Mouse (Mus musculus) C2C12 (cell line): ENCODE measurements at regions not wholly inside any gene's neighbourhood (a gene's known extent, or its start where the extent isn't known, plus 50 kb on each side); places are given as distances from the start of the nearest gene placed in this dataset.
A peak's percentile ranks its signal among the peaks of the same experiment; 100 is the strongest.

ENCODE experiments used
- H3K27me3 ChIP-seq: one replicate; pipeline ENCODE4 v1.6.1; 2011; ENCODE audit not compliant: control insufficient read depth, insufficient read depth, insufficient read length
- H3K36me3 ChIP-seq: one replicate; pipeline ENCODE4 v1.6.1; 2011; ENCODE audit not compliant: control insufficient read depth, insufficient read depth
- H3K4me3 ChIP-seq: one replicate; pipeline ENCODE4 v1.5.1; 2011; ENCODE audit warnings: mild to moderate bottlenecking, control low read depth; ENCODE audit not compliant: poor library complexity, insufficient read depth, severe bottlenecking
- H3K79me2 ChIP-seq: one replicate; pipeline ENCODE4 v1.6.1; 2011; ENCODE audit not compliant: control insufficient read depth, insufficient read depth
- H3K79me3 ChIP-seq: one replicate; pipeline ENCODE4 v1.6.1; 2011; ENCODE audit warnings: low read depth, control low read depth
- H3ac ChIP-seq: one replicate; pipeline ENCODE3; 2011; ENCODE audit warnings: low read depth; ENCODE audit not compliant: control insufficient read depth, insufficient read length
- CEBPB ChIP-seq: IDR thresholded peaks from one replicate; pipeline ENCODE4 v1.6.1; 2011; ENCODE audit warnings: low read depth, mild to moderate bottlenecking, control low read depth, moderate library complexity
- CTCF ChIP-seq: IDR thresholded peaks from one replicate; pipeline ENCODE4 v1.5.1; 2011; ENCODE audit not compliant: control insufficient read depth, insufficient read depth, insufficient read length
- FOSL1 ChIP-seq: IDR thresholded peaks from one replicate; pipeline ENCODE4 v1.8.0; 2011; ENCODE audit warnings: mild to moderate bottlenecking, low read length; ENCODE audit not compliant: poor library complexity, insufficient read depth, severe bottlenecking
- MAX ChIP-seq: IDR thresholded peaks from one replicate; pipeline ENCODE4 v1.6.1; 2011; ENCODE audit warnings: mild to moderate bottlenecking, control low read depth
- MYOD1 ChIP-seq: IDR thresholded peaks from one replicate; pipeline ENCODE4 v1.6.1; 2011; ENCODE audit warnings: low read depth; ENCODE audit not compliant: control insufficient read depth, insufficient read length
- MYOG ChIP-seq: IDR thresholded peaks from one replicate; pipeline ENCODE4 v1.6.1; 2011; ENCODE audit not compliant: control insufficient read depth, insufficient read length; ENCODE audit errors: extremely low read depth
- USF1 ChIP-seq: IDR thresholded peaks from one replicate; pipeline ENCODE4 v1.6.1; 2011; ENCODE audit warnings: low read depth, mild to moderate bottlenecking, control low read depth, moderate library complexity

- no peak overlapping the region for H3ac ChIP-seq
- H3K79me3 ChIP-seq: no peaks in the 10 kb centered on the region
- no peaks in the 10 kb centered on the region for H3K79me2 ChIP-seq
- no peak overlapping the region for H3K4me3 ChIP-seq
- no peaks in the 10 kb centered on the region for H3K36me3 ChIP-seq
- peaks cover 6% of the 10 kb centered on the region for H3K27me3 ChIP-seq
- TF ChIP-seq MYOD1 (no peak), CEBPB (no peak), MYOG (no peak), MAX (no peak), CTCF (no peak), FOSL1 (no peak), USF1 (no peak)
Measured at GRCm38 (mm10) chr5:35168853-35169252, 63.3 kb upstream of the Lrpap1 start.

- Histone ChIP-seq H3K79me2 (no peaks in the 10 kb centered on the region), H3ac (no peak overlapping the region), H3K79me3 (no peaks in the 10 kb centered on the region), H3K36me3 (no peaks in the 10 kb centered on the region), H3K4me3 (no peak overlapping the region), H3K27me3 (peaks cover 10% of the 10 kb centered on the region)
- TF ChIP-seq MAX: no peak
- TF ChIP-seq USF1: no peak
- TF ChIP-seq FOSL1: no peak
- TF ChIP-seq CTCF: no peak
- peak; percentile 80 for TF ChIP-seq MYOD1
Measured at GRCm38 (mm10) chr5:35168369-35168768, 62.8 kb upstream of the Lrpap1 start.

GRCm38 (mm10) chr5:35165993-35166392, 60.4 kb upstream of the Lrpap1 start:
- H3K79me2 ChIP-seq: no peaks in the 10 kb centered on the region
- no peaks in the 10 kb centered on the region for H3K36me3 ChIP-seq
- peaks cover 24% of the 10 kb centered on the region for H3K27me3 ChIP-seq
- no peak overlapping the region for H3ac ChIP-seq
- TF ChIP-seq MAX (no peak), USF1 (peak; percentile 33), CTCF (no peak), MYOG (no peak), MYOD1 (peak; percentile 78), CEBPB (no peak), FOSL1 (no peak)
- H3K79me3 ChIP-seq: no peaks in the 10 kb centered on the region
- H3K4me3 ChIP-seq: no peak overlapping the region

GRCm38 (mm10) chr5:35165459-35165858, 59.9 kb upstream of the Lrpap1 start:
- H3K79me2 ChIP-seq: no peaks in the 10 kb centered on the region
- no peaks in the 10 kb centered on the region for H3K36me3 ChIP-seq
- no peak overlapping the region for H3K4me3 ChIP-seq
- no peak for TF ChIP-seq FOSL1
- TF ChIP-seq CTCF: no peak
- TF ChIP-seq MYOG: no peak
- H3K27me3 ChIP-seq: peaks cover 27% of the 10 kb centered on the region
- H3K79me3 ChIP-seq: no peaks in the 10 kb centered on the region
- H3ac ChIP-seq: no peak overlapping the region

- H3K79me2 ChIP-seq: no peaks in the 10 kb centered on the region
- H3K79me3 ChIP-seq: no peaks in the 10 kb centered on the region
- TF ChIP-seq MYOG: no peak
- TF ChIP-seq CEBPB: no peak
- no peak for TF ChIP-seq FOSL1
- TF ChIP-seq CTCF: no peak
- TF ChIP-seq MYOD1: no peak
- TF ChIP-seq MAX: no peak
- no peak for TF ChIP-seq USF1
- H3ac ChIP-seq: no peak overlapping the region
- H3K36me3 ChIP-seq: no peaks in the 10 kb centered on the region
- H3K27me3 ChIP-seq: peaks cover 45% of the 10 kb centered on the region
- no peak overlapping the region for H3K4me3 ChIP-seq
Measured at GRCm38 (mm10) chr5:35162607-35163006, 57.0 kb upstream of the Lrpap1 start.

- Histone ChIP-seq H3ac (no peak overlapping the region), H3K79me2 (no peaks in the 10 kb centered on the region), H3K36me3 (no peaks in the 10 kb centered on the region), H3K27me3 (peaks cover 48% of the 10 kb centered on the region), H3K4me3 (no peak overlapping the region), H3K79me3 (no peaks in the 10 kb centered on the region)
- TF ChIP-seq MYOG: no peak
- TF ChIP-seq CTCF: no peak
- no peak for TF ChIP-seq FOSL1
Measured at GRCm38 (mm10) chr5:35162120-35162519, 56.6 kb upstream of the Lrpap1 start.
